Mouse (Mus musculus): Measurements from ENCODE around the gene Gpr155.
A peak's percentile ranks its signal among the peaks of the same experiment; 100 is the strongest.

Gpr155 gene

DNA sequence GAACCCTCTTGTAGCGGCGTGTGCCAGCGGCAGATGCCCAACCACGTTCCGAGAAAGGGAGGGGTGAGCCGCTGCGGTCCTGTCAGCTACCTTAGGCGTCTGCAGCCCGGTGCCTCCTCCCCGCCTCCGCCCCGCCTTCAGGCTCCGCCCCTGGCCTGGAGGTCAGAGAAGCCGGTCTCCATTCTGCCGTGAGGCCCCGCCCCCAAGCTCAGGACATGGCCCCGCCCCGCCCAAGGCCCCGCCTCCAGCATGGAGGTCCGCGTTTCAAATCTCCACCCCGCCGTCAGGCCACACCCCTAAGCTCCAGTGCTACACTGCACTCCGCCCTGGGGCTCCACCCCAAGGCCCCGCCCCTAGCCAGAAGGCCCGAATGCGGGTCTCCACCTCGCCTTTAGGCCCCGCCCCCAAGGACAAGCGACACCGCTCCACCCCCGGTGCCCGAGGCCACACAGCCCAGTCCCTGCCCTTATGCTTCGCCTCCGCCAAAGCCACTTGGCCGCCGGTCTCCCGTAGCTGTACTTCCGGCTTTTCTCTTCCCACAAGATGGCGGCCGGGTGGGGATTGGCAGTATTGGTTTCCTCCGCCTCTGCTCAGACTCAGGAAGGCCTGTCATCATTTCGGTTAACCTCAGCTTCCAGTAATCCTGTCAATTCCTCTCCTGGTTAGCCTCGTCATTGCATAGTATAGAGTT is at the start of gene Gpr155:
TSS of gene Gpr155 (minus strand) at position 217 of the 691 bp plus-strand sequence.
- DNase-seq (ENCODE audit: low spot score) = peak; percentile 99

DNA sequence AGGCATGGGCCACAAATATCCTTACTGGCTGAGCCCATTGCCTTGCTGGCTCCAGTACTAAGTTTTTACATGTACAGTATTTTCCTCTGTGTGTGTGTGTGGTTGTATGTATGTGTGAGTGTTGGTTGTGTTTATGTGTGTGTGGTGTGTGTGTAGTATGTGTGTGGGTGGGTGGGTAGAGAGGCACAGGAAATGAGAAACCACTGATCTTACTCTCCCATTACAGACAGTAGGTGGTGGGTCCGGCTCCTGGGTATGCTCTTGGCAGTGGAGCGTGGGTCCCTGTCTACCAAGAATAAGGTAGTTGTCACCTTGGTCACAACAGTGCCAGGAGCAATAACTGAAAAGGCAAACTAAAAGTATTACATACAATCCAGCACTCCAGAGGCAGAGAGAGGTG is 49.5 kb upstream of the Gpr155 start:
- no peak for DNase-seq (ENCODE audit: low spot score)

GRCm38 (mm10) chr2:73431959-73432396 is 45.6 kb upstream of the Gpr155 start:
- no peak for DNase-seq (ENCODE audit: low spot score)

DNA sequence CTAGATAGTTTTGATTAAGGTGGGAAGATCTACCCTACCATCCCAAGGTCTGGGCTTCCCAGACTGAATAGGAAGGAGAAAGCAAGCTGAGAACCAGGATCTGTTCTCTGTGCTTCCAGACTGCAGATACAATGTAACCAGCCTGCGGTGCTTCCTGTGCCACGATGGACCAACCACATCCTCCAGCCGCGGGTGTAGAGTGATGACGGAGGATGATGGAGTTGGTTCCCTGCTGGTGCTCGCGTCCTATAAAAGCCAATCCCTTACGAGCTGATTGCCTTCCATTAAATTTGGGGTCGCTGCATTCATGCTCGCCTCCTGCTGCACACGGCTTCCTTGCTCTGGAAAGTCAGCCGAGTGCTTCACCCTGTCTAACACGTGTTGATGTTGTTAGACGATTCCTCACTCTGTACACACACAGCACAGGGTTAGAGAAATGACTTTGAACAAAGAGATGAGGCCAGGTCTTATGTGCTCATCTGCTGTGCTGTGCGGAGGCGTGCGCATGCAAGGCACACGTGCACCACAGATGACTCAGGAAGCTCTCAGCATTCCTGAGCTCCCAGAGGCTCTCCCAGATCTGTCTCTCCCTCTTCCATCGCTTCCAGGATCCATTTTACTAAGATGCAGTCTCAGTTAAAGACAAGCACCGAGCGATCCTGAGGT is 42.6 kb upstream of the Gpr155 start:
- no peak for DNase-seq (ENCODE audit: low spot score)

DNA sequence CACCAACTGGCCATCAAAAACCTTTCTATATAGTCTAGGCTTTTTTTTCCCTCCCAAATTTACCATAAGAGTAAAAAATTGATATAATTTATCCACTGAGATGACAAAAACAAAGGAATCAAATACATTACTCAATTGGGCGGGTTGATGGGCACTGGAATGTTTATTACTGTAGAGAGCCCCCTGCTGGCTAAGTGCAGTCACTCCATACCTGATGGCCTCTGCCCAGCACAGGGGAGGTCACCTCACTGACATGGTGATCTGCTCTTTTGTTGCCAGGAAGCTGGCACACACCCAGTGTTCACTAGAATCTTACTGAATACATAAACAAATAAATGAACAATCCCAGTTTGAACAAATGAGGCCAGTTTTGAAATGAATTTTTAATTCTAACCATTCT is 40.9 kb upstream of the Gpr155 start:
- peak; percentile 26 for DNase-seq (ENCODE audit: low spot score)

DNA sequence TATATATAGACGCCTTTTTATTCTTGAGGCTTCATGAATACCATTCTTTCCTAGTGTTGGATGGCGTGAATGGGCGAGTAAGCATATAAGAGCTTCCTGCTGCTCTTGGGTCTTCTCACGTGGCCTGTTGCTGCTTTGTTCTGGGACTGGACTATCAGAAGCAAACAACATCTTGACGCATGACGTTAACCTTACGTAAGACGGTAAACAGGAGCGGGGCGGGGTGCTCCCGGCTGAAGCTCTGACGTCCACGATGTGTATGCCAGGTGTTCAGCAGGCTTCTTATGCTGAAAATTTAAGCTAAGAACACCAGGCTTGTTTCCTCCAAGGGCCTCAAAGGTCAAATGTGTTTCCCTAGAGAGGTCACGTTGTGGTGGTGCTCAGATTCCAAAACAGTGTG is 39.5 kb upstream of the Gpr155 start:
- no peak for DNase-seq (ENCODE audit: low spot score)

DNA sequence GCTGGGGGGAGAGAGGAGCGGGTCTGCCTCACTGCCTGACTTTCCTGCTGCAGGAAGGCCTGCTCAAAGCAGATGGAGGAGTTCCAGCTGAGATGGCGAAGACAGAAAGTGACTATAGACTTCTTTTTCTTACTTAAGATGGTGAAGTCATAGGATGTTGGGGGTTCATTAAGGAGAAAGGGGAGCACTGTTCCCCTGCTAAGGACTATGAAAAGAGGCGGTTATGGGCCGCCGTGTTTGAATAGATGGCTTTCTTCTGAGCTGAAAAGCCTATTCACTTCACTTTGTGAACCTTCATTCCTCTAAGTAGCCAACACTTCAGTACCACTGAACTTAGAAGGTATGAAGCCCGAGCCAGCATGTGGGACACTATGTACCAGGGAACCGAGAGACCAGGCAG is 33.4 kb upstream of the Gpr155 start:
- DNase-seq (ENCODE audit: low spot score) = no peak

- DNase-seq (ENCODE audit: low spot score) = no peak
Observed at GRCm38 (mm10) chr2:73419285-73419684, 32.9 kb upstream of the Gpr155 start.

DNA sequence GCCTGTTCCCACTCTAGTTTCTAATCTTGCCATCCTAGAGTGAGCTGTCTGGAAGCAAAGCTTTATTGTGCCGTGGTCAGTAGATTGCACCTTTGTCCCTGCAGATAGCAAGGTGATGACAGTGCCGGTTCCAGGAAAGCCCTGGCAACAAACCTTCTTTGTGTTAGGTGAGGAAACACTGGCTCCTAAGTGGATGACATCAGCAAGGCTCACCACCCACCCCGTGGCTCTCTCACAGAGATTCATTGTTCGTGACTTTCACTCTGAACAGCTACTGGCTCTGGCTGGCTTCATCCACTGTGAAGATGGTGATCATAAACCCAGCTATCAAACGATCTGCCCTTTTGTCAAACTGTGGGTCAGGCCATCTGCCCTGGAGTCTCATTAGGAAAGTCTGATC is 29.5 kb upstream of the Gpr155 start:
- no peak for DNase-seq (ENCODE audit: low spot score)

GRCm38 (mm10) chr2:73410076-73410475 is 23.7 kb upstream of the Gpr155 start:
- DNase-seq (ENCODE audit: low spot score) = no peak

DNA sequence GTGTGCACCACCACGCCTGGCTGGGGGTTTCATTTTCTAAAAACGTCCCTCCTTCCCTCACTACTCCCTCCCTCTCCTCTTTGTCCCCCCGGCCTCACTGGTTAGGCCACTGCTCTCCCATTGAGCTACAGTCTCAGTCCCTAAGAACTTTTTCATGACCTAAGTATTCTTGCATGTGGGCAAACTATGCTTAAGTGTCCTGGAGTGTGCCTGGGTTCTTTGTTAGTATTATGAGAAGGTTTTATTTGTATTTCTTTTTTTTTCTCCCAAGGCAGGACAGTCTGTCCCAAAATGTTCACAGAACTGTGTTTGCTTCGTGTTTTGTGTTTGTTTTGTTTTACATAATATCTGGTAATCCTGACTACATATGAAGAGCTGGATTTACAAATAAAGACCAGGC is 21.3 kb upstream of the Gpr155 start:
- no peak for DNase-seq (ENCODE audit: low spot score)

DNA sequence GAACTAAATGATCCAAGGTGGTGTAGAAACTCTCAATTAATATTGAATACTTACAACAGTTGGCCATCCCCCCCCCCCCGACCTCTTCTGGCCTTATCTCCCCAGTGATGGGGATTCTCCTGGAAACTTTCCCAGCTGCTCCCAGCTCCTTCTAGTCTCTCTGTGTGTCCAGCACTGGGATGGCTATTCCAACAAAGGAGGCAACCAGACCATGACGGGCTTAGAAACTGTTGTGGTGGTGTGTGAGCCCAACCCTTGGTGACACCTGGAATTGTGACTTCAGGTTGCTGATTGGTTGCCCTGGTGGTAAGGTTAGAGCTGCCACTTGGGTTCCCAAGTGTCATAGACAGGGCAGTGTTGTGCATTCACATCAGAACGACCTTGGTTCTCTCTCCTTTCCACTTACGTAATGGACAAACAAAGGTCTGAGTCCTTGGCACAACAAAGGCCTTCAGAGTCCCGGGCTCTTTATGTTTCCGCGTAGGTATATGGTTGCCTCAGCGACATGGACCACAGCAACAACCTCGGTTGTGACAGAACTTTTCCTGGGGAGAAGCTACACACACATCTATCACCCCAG is 20.1 kb upstream of the Gpr155 start:
- no peak for DNase-seq (ENCODE audit: low spot score)

DNA sequence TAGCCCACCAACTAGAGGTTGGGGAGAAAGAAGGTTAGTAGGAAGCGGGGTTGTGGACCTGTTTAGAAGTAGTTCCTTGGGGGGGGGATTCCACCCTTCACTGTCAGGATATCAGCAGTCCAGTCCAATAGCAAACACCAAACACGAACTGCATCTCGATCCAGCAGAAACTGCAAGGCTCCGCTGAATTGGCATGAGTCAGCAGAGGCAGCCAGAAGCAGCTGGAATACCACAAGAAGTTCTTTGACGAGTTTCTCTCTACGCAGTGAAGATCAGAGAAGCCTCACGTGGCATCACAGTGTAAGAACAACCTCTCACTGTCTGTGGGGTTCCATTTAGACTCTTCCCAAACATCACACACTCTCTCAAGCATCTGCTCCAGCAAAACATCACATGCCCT is 18.6 kb upstream of the Gpr155 start:
- no peak for DNase-seq (ENCODE audit: low spot score)

- DNase-seq (ENCODE audit: low spot score) = no peak
Observed at GRCm38 (mm10) chr2:73404442-73404841, 18.1 kb upstream of the Gpr155 start.

GRCm38 (mm10) chr2:73403385-73404013 is 17.1 kb upstream of the Gpr155 start:
- no peak for DNase-seq (ENCODE audit: low spot score)

DNA sequence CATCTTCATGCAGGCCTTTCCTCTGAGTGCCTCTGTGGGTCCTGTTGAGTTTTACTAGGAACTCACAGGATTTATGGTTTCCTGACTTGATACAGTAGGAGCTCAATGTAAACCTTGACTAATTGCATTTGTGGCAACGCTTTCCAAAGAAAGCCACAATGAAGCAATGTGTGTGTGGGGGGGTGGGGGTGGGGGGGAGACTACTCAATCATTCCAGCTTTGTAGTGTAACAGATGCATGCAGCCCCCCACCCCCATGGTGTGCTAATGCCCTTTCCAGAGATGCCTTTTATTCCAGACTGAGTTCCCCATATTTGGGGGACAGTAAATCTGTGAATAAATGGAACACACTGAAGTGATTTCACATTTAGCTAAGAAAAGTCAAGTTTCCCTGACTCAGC is 15.3 kb upstream of the Gpr155 start:
- DNase-seq (ENCODE audit: low spot score) = no peak

GRCm38 (mm10) chr2:73397476-73397875 is 11.1 kb upstream of the Gpr155 start:
- no peak for DNase-seq (ENCODE audit: low spot score)

DNA sequence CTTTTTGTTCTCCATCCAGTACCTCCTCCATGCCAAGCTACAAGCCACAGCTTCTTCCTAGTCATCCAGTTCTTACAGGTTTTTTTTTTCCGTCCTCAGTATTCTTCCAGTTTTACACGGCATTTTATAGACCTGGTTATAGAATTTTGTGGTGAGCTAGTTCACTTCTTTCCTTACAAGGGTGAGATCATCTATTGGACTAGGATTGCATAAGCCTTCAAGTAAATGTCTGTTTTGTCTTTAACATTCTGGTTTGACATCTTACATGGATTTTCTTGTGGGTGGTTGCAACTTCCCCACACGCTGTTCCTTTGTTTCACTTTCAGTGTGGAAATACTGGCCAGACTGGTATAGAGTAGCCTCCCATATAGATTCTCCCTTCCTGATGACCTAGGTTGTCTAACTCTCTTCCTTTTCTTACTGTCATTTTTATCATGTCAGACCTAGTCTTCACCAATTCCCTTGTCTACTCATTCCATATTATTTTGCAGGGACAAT is 10.5 kb upstream of the Gpr155 start:
- DNase-seq (ENCODE audit: low spot score) = no peak

- no peak for DNase-seq (ENCODE audit: low spot score)
Observed at GRCm38 (mm10) chr2:73395516-73395915, 9.1 kb upstream of the Gpr155 start.

DNA sequence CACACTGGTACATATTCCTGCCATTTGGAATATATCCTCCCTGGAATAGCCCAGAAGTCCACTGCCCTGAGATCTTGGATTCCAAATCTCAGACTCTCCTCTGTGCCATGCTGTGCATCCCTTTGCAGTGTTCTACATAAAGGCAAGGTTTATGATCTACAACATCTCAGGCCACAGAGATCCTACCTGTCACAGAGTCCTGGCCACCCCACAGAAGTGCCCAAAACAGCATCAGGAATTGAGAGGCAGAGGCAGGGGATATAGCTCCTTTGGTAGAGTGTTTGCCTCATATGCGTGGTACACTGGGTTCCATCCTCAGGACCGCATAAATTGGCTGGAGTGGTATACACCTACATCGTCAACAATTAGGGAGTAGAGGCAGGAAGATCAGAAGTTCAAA is 8.1 kb upstream of the Gpr155 start:
- no peak for DNase-seq (ENCODE audit: low spot score)

DNA sequence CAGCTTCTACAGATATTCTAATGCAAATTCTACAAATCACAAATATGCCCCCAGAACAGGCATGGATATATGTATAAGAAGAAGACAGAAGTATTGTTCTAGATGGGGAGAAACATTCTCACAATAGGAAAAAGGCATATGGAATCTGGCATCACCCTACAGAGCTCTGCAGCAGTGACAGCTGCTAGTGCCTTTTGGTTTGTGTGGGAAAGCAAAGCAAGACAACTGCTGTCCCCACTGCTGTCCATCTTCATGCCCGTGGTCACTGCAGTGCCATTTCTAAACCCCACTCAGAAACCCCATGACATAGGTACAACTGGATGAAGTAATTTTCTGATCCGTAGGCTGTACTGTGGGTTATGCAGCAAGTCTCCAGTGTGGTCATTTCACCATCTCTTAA is 6.4 kb upstream of the Gpr155 start:
- DNase-seq (ENCODE audit: low spot score) = no peak

DNA sequence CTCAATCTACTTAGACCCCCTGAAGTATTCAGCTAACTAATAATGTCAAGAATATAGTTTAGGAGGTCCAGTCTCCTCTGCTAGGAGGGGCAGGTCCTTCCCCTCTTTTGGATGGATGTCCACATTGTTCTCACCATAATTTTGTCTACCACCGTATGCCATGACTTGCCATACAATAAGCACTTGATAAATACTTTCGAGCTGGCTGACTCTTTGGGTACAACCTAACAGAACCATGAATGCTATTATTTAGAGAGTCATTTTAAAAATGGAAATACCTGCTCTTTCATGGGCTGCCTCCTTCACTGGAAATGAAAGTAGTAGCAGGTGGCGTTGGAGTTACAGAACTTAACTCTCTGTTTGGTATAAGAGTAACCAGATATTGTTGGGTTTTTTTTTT is 3.6 kb upstream of the Gpr155 start:
- DNase-seq (ENCODE audit: low spot score) = no peak

GRCm38 (mm10) chr2:73387806-73388205 is 1.4 kb upstream of the Gpr155 start:
- no peak for DNase-seq (ENCODE audit: low spot score)

All from urinary bladder, postnatal 25 days (tissue).